Mouse (Mus musculus): ENCODE data around the gene Fopnl. TPM values are rescaled to one million over a fixed set of nuclear protein-coding genes. Genes with fewer than 3 reads are reported as not detected.

The Fopnl gene
- polyA plus RNA-seq, 1 experiment from 2014 or later: 154 TPM

DNA sequence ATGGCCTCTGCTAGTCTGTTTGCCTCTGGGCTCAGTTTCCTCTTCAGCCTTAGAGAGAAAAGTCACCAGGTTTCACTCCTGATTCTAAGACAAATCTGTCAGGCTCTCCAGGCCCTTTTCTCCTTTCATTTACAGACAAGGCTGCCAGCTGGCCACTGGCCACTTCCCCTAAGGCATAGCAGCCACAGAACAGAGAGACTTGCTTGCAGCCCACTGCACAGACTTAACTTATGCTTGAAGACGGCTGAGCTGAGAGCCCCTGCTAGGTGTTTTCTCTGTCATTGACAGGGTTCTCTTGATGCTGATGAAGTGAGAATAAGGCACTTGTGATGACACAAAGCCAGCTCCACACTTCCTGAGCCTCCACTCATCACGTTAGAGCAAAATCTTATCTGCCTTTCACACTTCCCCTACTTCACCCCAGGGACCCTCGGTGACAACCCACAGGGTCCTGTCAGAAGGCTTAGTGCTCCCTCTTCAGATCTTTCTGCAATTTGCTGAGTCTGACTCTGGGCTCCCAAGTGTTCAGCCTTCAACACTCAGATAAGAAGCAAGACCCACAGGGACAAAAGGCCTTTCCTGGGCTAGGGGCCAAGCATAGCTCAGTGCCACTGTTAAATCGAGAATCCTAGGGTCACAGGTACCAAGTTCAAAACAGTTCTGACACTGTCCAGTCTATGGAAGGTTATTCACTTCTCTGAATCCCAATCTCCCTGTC is 51.8 kb downstream of the Fopnl start:
- Histone ChIP-seq H3K36me3 (ENCODE audit: control insufficient read depth, insufficient read depth, low read length) (no peaks in the 10 kb centered on the region), H3K9ac (ENCODE audit: low read length) (no peak overlapping the region), H3K4me1 (ENCODE audit: control insufficient read depth, insufficient read depth, low read length) (no peaks in the 10 kb centered on the region), H3K4me2 (ENCODE audit: low read depth) (no peak overlapping the region), H3K27me3 (ENCODE audit: control insufficient read depth, insufficient read depth, low read length) (no peaks in the 10 kb centered on the region), H3K27ac (ENCODE audit: low read depth, low read length) (no peak overlapping the region), H3K4me3 (ENCODE audit: low read depth, low read length) (no peak overlapping the region), H3K9me3 (ENCODE audit: control insufficient read depth, low read length) (no peaks in the 10 kb centered on the region)
- ATAC-seq (ENCODE audit: insufficient read depth, low FRiP score, low TSS enrichment): no peak
- no peak for DNase-seq (ENCODE audit: low spot score)
- 55% methylated on average over 4 of the region's 4 CpGs for WGBS

DNA sequence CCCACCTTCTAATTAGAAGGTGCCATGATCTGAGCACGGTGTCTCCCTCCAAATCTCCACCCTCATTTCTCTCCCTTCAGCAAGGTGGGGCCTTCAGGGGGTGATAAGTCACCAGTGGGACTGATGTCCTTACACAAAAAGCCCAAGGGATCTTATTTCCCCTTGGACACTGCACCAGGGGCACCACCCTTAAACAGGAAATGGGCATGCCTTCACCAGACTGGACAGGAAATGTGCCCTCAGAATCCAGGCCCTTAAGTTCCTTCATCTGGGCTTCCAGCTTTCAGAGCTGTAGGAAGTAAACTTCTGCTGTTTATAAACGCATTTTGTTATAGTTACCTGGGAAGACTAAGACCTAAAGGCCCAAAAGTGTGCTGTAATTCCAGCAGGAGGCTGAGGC is 52.7 kb downstream of the Fopnl start:
- WGBS: 82% methylated on average over 2 of the region's 2 CpGs
- ATAC-seq (ENCODE audit: insufficient read depth, low FRiP score, low TSS enrichment) (no peak), DNase-seq (ENCODE audit: low spot score) (no peak)
- Histone ChIP-seq H3K27ac (ENCODE audit: low read depth, low read length) (no peak overlapping the region), H3K4me2 (ENCODE audit: low read depth) (no peak overlapping the region), H3K9ac (ENCODE audit: low read length) (no peak overlapping the region), H3K9me3 (ENCODE audit: control insufficient read depth, low read length) (no peaks in the 10 kb centered on the region), H3K27me3 (ENCODE audit: control insufficient read depth, insufficient read depth, low read length) (no peaks in the 10 kb centered on the region), H3K36me3 (ENCODE audit: control insufficient read depth, insufficient read depth, low read length) (no peaks in the 10 kb centered on the region), H3K4me3 (ENCODE audit: low read depth, low read length) (no peak overlapping the region), H3K4me1 (ENCODE audit: control insufficient read depth, insufficient read depth, low read length) (no peaks in the 10 kb centered on the region)

DNA sequence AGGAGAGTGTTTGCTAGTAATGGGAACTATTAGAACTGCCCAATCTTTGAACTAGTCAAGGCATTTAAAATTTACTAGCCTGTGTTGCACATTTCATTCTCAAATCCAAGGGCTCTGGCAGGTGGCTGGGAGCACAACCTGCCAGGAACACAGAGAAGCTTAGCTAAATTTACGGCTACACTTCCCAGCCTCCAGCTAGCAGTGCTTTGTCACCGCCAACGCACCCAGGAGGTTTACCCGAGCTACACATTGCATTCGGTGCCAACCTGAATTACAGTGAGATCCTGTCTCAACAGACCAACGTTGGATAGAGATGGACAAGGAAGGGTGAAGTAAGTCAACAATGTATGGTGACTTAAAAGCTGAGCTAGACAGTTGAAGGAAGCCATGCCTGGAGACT is 54.0 kb downstream of the Fopnl start:
- ATAC-seq (ENCODE audit: insufficient read depth, low FRiP score, low TSS enrichment): no peak
- H3K9ac ChIP-seq (ENCODE audit: low read length): no peak overlapping the region
- no peaks in the 10 kb centered on the region for H3K4me1 ChIP-seq (ENCODE audit: control insufficient read depth, insufficient read depth, low read length)
- H3K4me2 ChIP-seq (ENCODE audit: low read depth): no peak overlapping the region
- H3K9me3 ChIP-seq (ENCODE audit: control insufficient read depth, low read length): no peaks in the 10 kb centered on the region
- DNase-seq (ENCODE audit: low spot score): no peak
- H3K27me3 ChIP-seq (ENCODE audit: control insufficient read depth, insufficient read depth, low read length): no peaks in the 10 kb centered on the region
- no peaks in the 10 kb centered on the region for H3K36me3 ChIP-seq (ENCODE audit: control insufficient read depth, insufficient read depth, low read length)
- 79% methylated on average over 6 of the region's 6 CpGs for WGBS
- no peak overlapping the region for H3K4me3 ChIP-seq (ENCODE audit: low read depth, low read length)
- no peak overlapping the region for H3K27ac ChIP-seq (ENCODE audit: low read depth, low read length)

DNA sequence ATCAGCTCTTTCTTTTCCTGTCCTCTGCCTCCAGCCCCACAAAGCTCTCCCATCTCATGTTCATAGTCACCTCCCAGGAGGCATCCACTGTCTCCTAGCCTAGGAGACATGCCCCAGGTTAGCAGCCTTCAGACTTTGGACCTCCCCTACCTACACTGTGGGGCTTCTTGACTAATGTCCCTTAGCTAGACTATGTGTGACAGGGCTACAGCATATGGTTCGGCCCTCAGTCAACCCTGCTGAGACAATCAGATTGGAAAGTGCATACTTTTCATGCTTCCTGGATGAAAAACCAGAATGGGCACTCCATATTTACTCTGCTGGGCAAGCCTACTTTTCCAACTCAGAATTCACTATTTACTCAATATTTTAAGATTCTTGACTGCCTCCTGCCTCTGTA is 54.8 kb downstream of the Fopnl start:
- WGBS: 83% methylated on average over 1 of the region's 1 CpGs
- no peaks in the 10 kb centered on the region for H3K27me3 ChIP-seq (ENCODE audit: control insufficient read depth, insufficient read depth, low read length)
- H3K4me2 ChIP-seq (ENCODE audit: low read depth): no peak overlapping the region
- no peak overlapping the region for H3K27ac ChIP-seq (ENCODE audit: low read depth, low read length)
- H3K4me3 ChIP-seq (ENCODE audit: low read depth, low read length): no peak overlapping the region
- H3K9me3 ChIP-seq (ENCODE audit: control insufficient read depth, low read length): no peaks in the 10 kb centered on the region
- no peak for DNase-seq (ENCODE audit: low spot score)
- ATAC-seq (ENCODE audit: insufficient read depth, low FRiP score, low TSS enrichment): no peak
- no peaks in the 10 kb centered on the region for H3K4me1 ChIP-seq (ENCODE audit: control insufficient read depth, insufficient read depth, low read length)
- H3K9ac ChIP-seq (ENCODE audit: low read length): no peak overlapping the region
- H3K36me3 ChIP-seq (ENCODE audit: control insufficient read depth, insufficient read depth, low read length): no peaks in the 10 kb centered on the region

DNA sequence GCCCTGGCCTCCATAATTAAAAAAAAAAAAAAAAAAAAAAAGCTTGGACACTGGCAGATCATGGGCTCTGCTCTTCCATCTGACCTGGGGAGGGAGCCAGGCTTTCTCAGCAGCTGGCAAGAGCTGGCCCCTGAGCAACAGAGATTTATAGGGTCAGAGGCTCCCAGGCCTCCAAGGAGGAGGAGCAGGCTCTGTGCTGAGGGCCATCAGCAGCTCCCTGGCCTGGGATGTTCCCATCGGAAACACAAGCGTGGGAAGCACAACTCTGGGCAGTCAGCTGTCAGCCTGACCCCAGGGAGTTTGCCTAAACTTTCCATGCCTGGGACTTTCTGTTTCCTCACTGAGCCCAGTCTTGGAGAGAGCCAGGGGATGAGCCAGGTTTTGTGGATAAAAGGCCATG is 58.3 kb downstream of the Fopnl start:
- 39% methylated on average over 2 of the region's 2 CpGs for WGBS
- no peak overlapping the region for H3K9ac ChIP-seq (ENCODE audit: low read length)
- no peak overlapping the region for H3K4me2 ChIP-seq (ENCODE audit: low read depth)
- no peaks in the 10 kb centered on the region for H3K4me1 ChIP-seq (ENCODE audit: control insufficient read depth, insufficient read depth, low read length)
- H3K9me3 ChIP-seq (ENCODE audit: control insufficient read depth, low read length): no peaks in the 10 kb centered on the region
- H3K27ac ChIP-seq (ENCODE audit: low read depth, low read length): no peak overlapping the region
- DNase-seq (ENCODE audit: low spot score) (no peak), ATAC-seq (ENCODE audit: insufficient read depth, low FRiP score, low TSS enrichment) (no peak)
- no peaks in the 10 kb centered on the region for H3K27me3 ChIP-seq (ENCODE audit: control insufficient read depth, insufficient read depth, low read length)
- no peaks in the 10 kb centered on the region for H3K36me3 ChIP-seq (ENCODE audit: control insufficient read depth, insufficient read depth, low read length)
- H3K4me3 ChIP-seq (ENCODE audit: low read depth, low read length): no peak overlapping the region

DNA sequence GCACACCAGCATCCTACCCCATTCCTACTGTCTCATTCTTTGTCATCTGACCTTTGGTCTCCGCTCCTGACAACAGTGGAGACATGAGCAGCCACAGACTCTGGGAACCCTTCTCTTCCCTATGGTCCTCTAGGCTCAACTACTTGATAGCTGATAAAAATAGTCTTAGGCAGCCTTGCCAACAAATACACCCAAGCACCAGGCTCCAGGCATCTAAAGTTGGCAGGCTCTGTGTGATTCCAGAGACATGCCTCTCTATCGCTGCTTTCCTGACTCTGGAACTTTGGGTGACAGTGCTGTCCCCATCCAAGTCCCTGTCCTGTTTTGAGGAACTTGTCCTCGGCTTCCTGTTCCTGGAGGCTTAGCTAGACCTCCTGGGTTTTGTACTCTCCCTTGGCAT is 63.6 kb downstream of the Fopnl start:
- 89% methylated on average over 3 of the region's 3 CpGs for WGBS

DNA sequence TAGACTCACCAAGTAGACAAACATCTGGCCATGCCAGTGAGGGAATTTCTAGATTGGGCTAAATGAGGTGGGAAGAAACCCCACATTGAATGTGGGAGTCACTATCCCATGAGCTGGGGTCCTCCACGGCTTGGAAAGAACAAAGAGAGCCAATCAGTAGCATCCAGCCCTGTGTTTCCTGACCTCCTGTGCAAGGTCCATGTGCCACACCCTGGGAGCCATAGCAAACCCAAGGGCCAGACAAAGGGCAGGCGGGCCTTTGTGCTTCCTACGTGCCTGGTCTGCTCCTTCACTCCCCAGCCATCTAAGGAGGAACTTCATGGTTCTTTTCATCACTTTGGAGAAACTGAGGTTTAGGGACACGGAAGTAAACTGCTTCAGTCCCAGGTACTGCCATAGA is 64.3 kb downstream of the Fopnl start:
- H3K27me3 ChIP-seq (ENCODE audit: control insufficient read depth, insufficient read depth, low read length): no peaks in the 10 kb centered on the region
- 81% methylated on average over 4 of the region's 4 CpGs for WGBS
- H3K27ac ChIP-seq (ENCODE audit: low read depth, low read length): no peak overlapping the region
- ATAC-seq (ENCODE audit: insufficient read depth, low FRiP score, low TSS enrichment) (no peak), DNase-seq (ENCODE audit: low spot score) (no peak)
- no peaks in the 10 kb centered on the region for H3K4me1 ChIP-seq (ENCODE audit: control insufficient read depth, insufficient read depth, low read length)
- H3K9ac ChIP-seq (ENCODE audit: low read length): no peak overlapping the region
- no peak overlapping the region for H3K4me2 ChIP-seq (ENCODE audit: low read depth)
- no peak overlapping the region for H3K4me3 ChIP-seq (ENCODE audit: low read depth, low read length)
- H3K9me3 ChIP-seq (ENCODE audit: control insufficient read depth, low read length): no peaks in the 10 kb centered on the region
- H3K36me3 ChIP-seq (ENCODE audit: control insufficient read depth, insufficient read depth, low read length): no peaks in the 10 kb centered on the region

More for the DNA sequence above, 63.6 kb downstream of the Fopnl start:
- DNase-seq (ENCODE audit: low spot score): no peak
- Histone ChIP-seq H3K4me1 (ENCODE audit: control insufficient read depth, insufficient read depth, low read length) (no peaks in the 10 kb centered on the region), H3K36me3 (ENCODE audit: control insufficient read depth, insufficient read depth, low read length) (no peaks in the 10 kb centered on the region), H3K4me3 (ENCODE audit: low read depth, low read length) (no peak overlapping the region), H3K9ac (ENCODE audit: low read length) (no peak overlapping the region), H3K27me3 (ENCODE audit: control insufficient read depth, insufficient read depth, low read length) (no peaks in the 10 kb centered on the region), H3K27ac (ENCODE audit: low read depth, low read length) (no peak overlapping the region), H3K4me2 (ENCODE audit: low read depth) (no peak overlapping the region), H3K9me3 (ENCODE audit: control insufficient read depth, low read length) (no peaks in the 10 kb centered on the region)
- ATAC-seq (ENCODE audit: insufficient read depth, low FRiP score, low TSS enrichment): no peak

DNA sequence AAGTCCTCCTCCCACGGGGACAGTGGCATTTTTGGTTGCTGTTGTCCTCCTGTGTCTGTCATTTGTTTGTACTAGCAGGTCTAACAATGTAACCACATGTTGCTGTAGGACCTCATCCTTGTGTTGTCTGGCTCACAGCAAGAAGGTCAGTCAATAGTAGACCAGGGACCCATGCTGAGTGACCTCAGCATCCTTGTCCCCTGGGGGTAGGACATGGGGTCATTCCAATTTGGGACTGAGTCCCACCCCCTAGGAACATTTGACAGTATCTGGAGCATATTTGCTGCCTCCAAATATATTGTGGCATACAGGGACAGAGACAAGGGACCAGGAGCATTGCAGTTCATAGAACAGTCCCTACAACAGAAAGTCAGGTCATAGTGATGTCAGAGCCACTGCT is 67.3 kb downstream of the Fopnl start:
- H3K36me3 ChIP-seq (ENCODE audit: control insufficient read depth, insufficient read depth, low read length): no peaks in the 10 kb centered on the region

More for the DNA sequence above, 67.3 kb downstream of the Fopnl start:
- Histone ChIP-seq H3K27ac (ENCODE audit: low read depth, low read length) (no peak overlapping the region), H3K4me1 (ENCODE audit: control insufficient read depth, insufficient read depth, low read length) (no peaks in the 10 kb centered on the region), H3K4me3 (ENCODE audit: low read depth, low read length) (no peak overlapping the region), H3K27me3 (ENCODE audit: control insufficient read depth, insufficient read depth, low read length) (no peaks in the 10 kb centered on the region), H3K9me3 (ENCODE audit: control insufficient read depth, low read length) (no peaks in the 10 kb centered on the region), H3K9ac (ENCODE audit: low read length) (no peak overlapping the region), H3K4me2 (ENCODE audit: low read depth) (no peak overlapping the region)
- WGBS: 61% methylated on average over 1 of the region's 1 CpGs
- DNase-seq (ENCODE audit: low spot score): no peak
- ATAC-seq (ENCODE audit: insufficient read depth, low FRiP score, low TSS enrichment): no peak

All from neural tube, embryonic 11.5 days (tissue).